Mouse (Mus musculus) heart, adult 2 months (tissue): ENCODE data around the gene Taar7d.

Experiments used
- CTCF ChIP-seq: fragments of 200-600 bp; IDR thresholded peaks from 2 replicates; pipeline ENCODE4 v1.8.1; 2022; ENCODE audit warnings: antibody characterized with exemption, mild to moderate bottlenecking, moderate library complexity
- EP300 ChIP-seq: fragments of 200-500 bp; IDR thresholded peaks from 2 replicates; pipeline ENCODE4 v1.6.1; 2011; ENCODE audit warnings: low read depth, low read length, control low read depth; ENCODE audit not compliant: insufficient read depth
- POLR2A ChIP-seq: fragments of 200-500 bp; IDR thresholded peaks from 2 replicates; pipeline ENCODE4 v1.6.1; 2011; ENCODE audit warnings: mild to moderate bottlenecking, low read depth, low read length, control low read depth; ENCODE audit not compliant: insufficient read depth

- TF ChIP-seq CTCF, result no peak
- no peak for TF ChIP-seq EP300
- TF ChIP-seq POLR2A, result no peak
Measured at GRCm38 (mm10) chr10:24040120-24040869, 13.3 kb downstream of the Taar7d start.
